Mouse (Mus musculus): ENCODE measurements around the gene Slc25a33. TPM values are rescaled to one million over a fixed set of nuclear protein-coding genes. Genes with fewer than 3 reads are reported as not detected.

Slc25a33 gene
- polyA plus RNA-seq, 1 experiment from 2014 or later, result 22.0 TPM

- Histone ChIP-seq H3K9me3 (ENCODE audit: control insufficient read depth, low read length) (no peaks in the 10 kb centered on the region), H3K36me3 (ENCODE audit: control insufficient read depth, insufficient read depth, low read length) (no peaks in the 10 kb centered on the region), H3K27me3 (ENCODE audit: control insufficient read depth, insufficient read depth, low read length) (no peaks in the 10 kb centered on the region), H3K4me2 (replicated peaks; ENCODE audit: low read depth, low read length) (no peak overlapping the region), H3K4me3 (ENCODE audit: low read depth, low read length) (no peak overlapping the region), H3K4me1 (replicated peaks; ENCODE audit: control insufficient read depth, insufficient read depth, low read length) (peaks cover 7% of the 10 kb centered on the region), H3K27ac (ENCODE audit: low read depth, low read length) (peak overlapping the region; percentile 42), H3K9ac (ENCODE audit: low read depth, low read length) (no peak overlapping the region)
- DNase-seq (ENCODE audit: low spot score) (no peak), ATAC-seq (ENCODE audit: low FRiP score) (0 out of 2 replicates have a peak, but pooled peaks have one; percentile 8)
- 48% methylated on average over 2 of the region's 2 CpGs for WGBS
Observed at GRCm38 (mm10) chr4:149798116-149798515, 24.0 kb upstream of the Slc25a33 start.

- ATAC-seq (ENCODE audit: low FRiP score), result no peak
- Histone ChIP-seq H3K4me3 (ENCODE audit: low read depth, low read length) (no peak overlapping the region), H3K9me3 (ENCODE audit: control insufficient read depth, low read length) (no peaks in the 10 kb centered on the region), H3K27me3 (ENCODE audit: control insufficient read depth, insufficient read depth, low read length) (no peaks in the 10 kb centered on the region), H3K36me3 (ENCODE audit: control insufficient read depth, insufficient read depth, low read length) (no peaks in the 10 kb centered on the region), H3K9ac (ENCODE audit: low read depth, low read length) (no peak overlapping the region), H3K4me1 (replicated peaks; ENCODE audit: control insufficient read depth, insufficient read depth, low read length) (peaks cover 7% of the 10 kb centered on the region), H3K4me2 (replicated peaks; ENCODE audit: low read depth, low read length) (no peak overlapping the region), H3K27ac (ENCODE audit: low read depth, low read length) (no peak overlapping the region)
- 90% methylated on average over 1 of the region's 1 CpGs for WGBS
- DNase-seq (ENCODE audit: low spot score), result no peak
Observed at GRCm38 (mm10) chr4:149797220-149797610, 23.1 kb upstream of the Slc25a33 start.

DNA sequence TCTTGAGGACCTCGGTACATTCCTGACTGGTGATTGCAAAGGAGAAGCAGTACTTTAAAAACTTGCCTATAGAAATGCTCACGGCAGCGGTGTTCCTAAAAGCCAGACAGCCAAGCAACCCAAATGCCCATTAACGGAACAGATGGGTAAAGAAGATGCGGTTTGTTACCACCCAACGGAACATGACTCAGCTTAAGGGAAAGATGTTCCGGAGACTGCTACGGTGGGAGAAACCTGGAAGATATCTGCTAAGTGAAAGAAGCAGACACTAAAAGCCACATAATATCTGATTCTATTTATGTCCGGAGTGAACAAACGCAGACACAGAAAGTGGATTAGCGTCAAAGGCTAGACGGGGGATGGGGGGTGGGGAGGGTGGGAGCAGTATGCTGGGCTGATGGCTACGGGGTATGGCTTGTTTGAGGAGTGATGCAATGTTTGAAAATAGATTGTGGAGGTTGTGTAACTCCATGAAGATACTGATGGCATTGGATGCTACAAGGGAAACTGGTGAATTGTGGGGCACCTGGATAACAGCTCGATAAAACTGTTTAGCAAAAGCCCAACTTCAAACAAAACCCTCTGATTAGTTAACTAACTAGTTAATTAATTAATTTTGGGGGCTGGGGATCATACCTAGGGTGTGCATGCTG is 22.6 kb upstream of the Slc25a33 start:
- Histone ChIP-seq H3K4me1 (replicated peaks; ENCODE audit: control insufficient read depth, insufficient read depth, low read length) (peaks cover 7% of the 10 kb centered on the region), H3K4me3 (ENCODE audit: low read depth, low read length) (no peak overlapping the region), H3K9me3 (ENCODE audit: control insufficient read depth, low read length) (no peaks in the 10 kb centered on the region), H3K36me3 (ENCODE audit: control insufficient read depth, insufficient read depth, low read length) (no peaks in the 10 kb centered on the region), H3K9ac (ENCODE audit: low read depth, low read length) (no peak overlapping the region), H3K27ac (ENCODE audit: low read depth, low read length) (no peak overlapping the region), H3K4me2 (replicated peaks; ENCODE audit: low read depth, low read length) (no peak overlapping the region), H3K27me3 (ENCODE audit: control insufficient read depth, insufficient read depth, low read length) (no peaks in the 10 kb centered on the region)
- 84% methylated on average over 14 of the region's 14 CpGs for WGBS
- ATAC-seq (ENCODE audit: low FRiP score), result no peak
- DNase-seq (ENCODE audit: low spot score), result no peak

GRCm38 (mm10) chr4:149794966-149795477 is 20.9 kb upstream of the Slc25a33 start:
- Histone ChIP-seq H3K36me3 (ENCODE audit: control insufficient read depth, insufficient read depth, low read length) (no peaks in the 10 kb centered on the region), H3K9ac (ENCODE audit: low read depth, low read length) (no peak overlapping the region), H3K4me3 (ENCODE audit: low read depth, low read length) (no peak overlapping the region), H3K4me1 (replicated peaks; ENCODE audit: control insufficient read depth, insufficient read depth, low read length) (peaks cover 7% of the 10 kb centered on the region), H3K27ac (ENCODE audit: low read depth, low read length) (no peak overlapping the region), H3K27me3 (ENCODE audit: control insufficient read depth, insufficient read depth, low read length) (no peaks in the 10 kb centered on the region), H3K9me3 (ENCODE audit: control insufficient read depth, low read length) (no peaks in the 10 kb centered on the region), H3K4me2 (replicated peaks; ENCODE audit: low read depth, low read length) (no peak overlapping the region)
- DNase-seq (ENCODE audit: low spot score) (no peak), ATAC-seq (ENCODE audit: low FRiP score) (no peak)
- WGBS, result 87% methylated on average over 7 of the region's 7 CpGs

DNA sequence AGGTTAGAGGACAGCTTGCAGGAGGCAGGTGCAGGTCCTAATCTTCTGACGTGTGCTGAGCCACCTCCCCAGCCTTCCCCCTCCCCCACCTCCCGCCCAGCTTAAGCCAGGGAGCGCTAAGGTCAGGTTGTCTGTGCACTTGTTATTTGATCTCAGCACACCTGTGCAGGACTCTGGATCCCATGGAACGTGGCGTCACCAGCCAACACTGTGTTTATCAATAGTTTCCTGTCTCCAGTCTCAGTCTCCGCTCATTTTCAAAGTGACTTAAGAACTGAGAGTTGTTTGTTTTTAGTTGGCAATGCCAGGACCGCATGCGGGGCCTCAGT is 19.9 kb upstream of the Slc25a33 start:
- H3K4me3 ChIP-seq (ENCODE audit: low read depth, low read length), result no peak overlapping the region
- no peaks in the 10 kb centered on the region for H3K9me3 ChIP-seq (ENCODE audit: control insufficient read depth, low read length)
- DNase-seq (ENCODE audit: low spot score), result no peak
- no peaks in the 10 kb centered on the region for H3K27me3 ChIP-seq (ENCODE audit: control insufficient read depth, insufficient read depth, low read length)
- no peak for ATAC-seq (ENCODE audit: low FRiP score)
- no peak overlapping the region for H3K4me2 ChIP-seq (replicated peaks; ENCODE audit: low read depth, low read length)
- H3K36me3 ChIP-seq (ENCODE audit: control insufficient read depth, insufficient read depth, low read length), result no peaks in the 10 kb centered on the region
- WGBS, result 57% methylated on average over 8 of the region's 8 CpGs
- no peak overlapping the region for H3K27ac ChIP-seq (ENCODE audit: low read depth, low read length)
- H3K9ac ChIP-seq (ENCODE audit: low read depth, low read length), result no peak overlapping the region
- peaks cover 7% of the 10 kb centered on the region for H3K4me1 ChIP-seq (replicated peaks; ENCODE audit: control insufficient read depth, insufficient read depth, low read length)

- Histone ChIP-seq H3K36me3 (ENCODE audit: control insufficient read depth, insufficient read depth, low read length) (no peaks in the 10 kb centered on the region), H3K4me2 (replicated peaks; ENCODE audit: low read depth, low read length) (no peak overlapping the region), H3K27ac (ENCODE audit: low read depth, low read length) (no peak overlapping the region), H3K4me3 (ENCODE audit: low read depth, low read length) (no peak overlapping the region), H3K9ac (ENCODE audit: low read depth, low read length) (no peak overlapping the region), H3K4me1 (replicated peaks; ENCODE audit: control insufficient read depth, insufficient read depth, low read length) (peaks cover 3% of the 10 kb centered on the region; the same call in 1 of the 2 replicates), H3K9me3 (ENCODE audit: control insufficient read depth, low read length) (no peaks in the 10 kb centered on the region), H3K27me3 (ENCODE audit: control insufficient read depth, insufficient read depth, low read length) (no peaks in the 10 kb centered on the region)
- DNase-seq (ENCODE audit: low spot score) (peak; percentile 44), ATAC-seq (ENCODE audit: low FRiP score) (no peak)
- 48% methylated on average over 13 of the region's 13 CpGs for WGBS
Observed at GRCm38 (mm10) chr4:149793156-149794009, 19.3 kb upstream of the Slc25a33 start.

GRCm38 (mm10) chr4:149792159-149792800 is 18.2 kb upstream of the Slc25a33 start:
- ATAC-seq (ENCODE audit: low FRiP score) (no peak), DNase-seq (ENCODE audit: low spot score) (no peak)
- Histone ChIP-seq H3K36me3 (ENCODE audit: control insufficient read depth, insufficient read depth, low read length) (no peaks in the 10 kb centered on the region), H3K9me3 (ENCODE audit: control insufficient read depth, low read length) (no peaks in the 10 kb centered on the region), H3K27me3 (ENCODE audit: control insufficient read depth, insufficient read depth, low read length) (no peaks in the 10 kb centered on the region), H3K9ac (ENCODE audit: low read depth, low read length) (no peak overlapping the region), H3K4me3 (ENCODE audit: low read depth, low read length) (no peak overlapping the region), H3K27ac (ENCODE audit: low read depth, low read length) (no peak overlapping the region), H3K4me1 (replicated peaks; ENCODE audit: control insufficient read depth, insufficient read depth, low read length) (no peaks in the 10 kb centered on the region), H3K4me2 (replicated peaks; ENCODE audit: low read depth, low read length) (no peak overlapping the region)
- WGBS, result 70% methylated on average over 10 of the region's 10 CpGs

DNA sequence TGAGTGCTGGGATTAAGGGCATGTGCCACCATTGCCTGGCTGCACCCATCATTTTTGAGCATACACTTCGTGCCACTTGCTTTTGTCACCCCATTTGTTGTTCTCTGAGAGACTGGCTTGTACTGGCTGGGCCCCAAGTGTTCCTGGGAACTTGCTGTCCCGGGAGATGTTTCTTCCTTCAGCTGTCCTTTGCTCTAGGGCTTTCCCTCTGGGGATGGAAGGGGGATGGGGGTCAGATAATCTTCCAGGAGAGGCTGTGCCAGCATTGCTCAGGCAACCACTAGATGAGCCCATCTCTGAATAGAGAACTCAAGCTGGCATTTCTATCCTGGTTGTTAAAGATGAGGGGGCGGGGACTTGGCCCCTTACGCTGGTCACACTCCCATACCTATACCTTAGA is 17.4 kb upstream of the Slc25a33 start:
- no peaks in the 10 kb centered on the region for H3K9me3 ChIP-seq (ENCODE audit: control insufficient read depth, low read length)
- no peak overlapping the region for H3K27ac ChIP-seq (ENCODE audit: low read depth, low read length)
- H3K4me2 ChIP-seq (replicated peaks; ENCODE audit: low read depth, low read length), result no peak overlapping the region
- H3K4me3 ChIP-seq (ENCODE audit: low read depth, low read length), result no peak overlapping the region
- no peak overlapping the region for H3K9ac ChIP-seq (ENCODE audit: low read depth, low read length)
- no peaks in the 10 kb centered on the region for H3K36me3 ChIP-seq (ENCODE audit: control insufficient read depth, insufficient read depth, low read length)
- ATAC-seq (ENCODE audit: low FRiP score) (no peak), DNase-seq (ENCODE audit: low spot score) (no peak)
- no peaks in the 10 kb centered on the region for H3K4me1 ChIP-seq (replicated peaks; ENCODE audit: control insufficient read depth, insufficient read depth, low read length)
- no peaks in the 10 kb centered on the region for H3K27me3 ChIP-seq (ENCODE audit: control insufficient read depth, insufficient read depth, low read length)
- WGBS, result 69% methylated on average over 4 of the region's 4 CpGs
